Mouse (Mus musculus) liver, adult 2 months (tissue): ENCODE data around the gene Tmem169.

Source experiments
- CTCF ChIP-seq: fragments of 200-500 bp; IDR thresholded peaks from 2 replicates; pipeline ENCODE4 v1.5.1; 2011; ENCODE audit warnings: low read depth, low read length, control low read depth
- POLR2A ChIP-seq: fragments of 200-500 bp; IDR thresholded peaks from 2 replicates; pipeline ENCODE4 v1.6.1; 2011; ENCODE audit warnings: low read length, control low read depth; ENCODE audit not compliant: insufficient read depth; ENCODE audit errors: extremely low read depth

GRCm38 (mm10) chr1:72293869-72294663, 9.9 kb downstream of the Tmem169 start:
- TF ChIP-seq POLR2A (no peak), CTCF (no peak)
